Mouse (Mus musculus) splenic B cell, adult 2 months (primary cell): ENCODE results near the gene Prmt8.
A peak's percentile ranks its signal among the peaks of the same experiment; 100 is the strongest.

Experiments
- DNase-seq: peaks from one replicate; pipeline ENCODE4 v3.0.0-alpha.2; 2011; ENCODE audit warnings: low read depth, low spot score
- H3K27me3 ChIP-seq: 2 replicates; pipeline ENCODE4 v1.6.1; 2012; ENCODE audit warnings: mild to moderate bottlenecking, low read length, moderate library complexity, mixed read lengths; ENCODE audit not compliant: control insufficient read depth, poor library complexity, insufficient read depth, severe bottlenecking
- H3K36me3 ChIP-seq: 2 replicates; pipeline ENCODE4 v1.6.1; 2012; ENCODE audit warnings: mild to moderate bottlenecking, low read length, moderate library complexity, mixed read lengths; ENCODE audit not compliant: control insufficient read depth, poor library complexity, insufficient read depth, severe bottlenecking

The Prmt8 gene

DNA sequence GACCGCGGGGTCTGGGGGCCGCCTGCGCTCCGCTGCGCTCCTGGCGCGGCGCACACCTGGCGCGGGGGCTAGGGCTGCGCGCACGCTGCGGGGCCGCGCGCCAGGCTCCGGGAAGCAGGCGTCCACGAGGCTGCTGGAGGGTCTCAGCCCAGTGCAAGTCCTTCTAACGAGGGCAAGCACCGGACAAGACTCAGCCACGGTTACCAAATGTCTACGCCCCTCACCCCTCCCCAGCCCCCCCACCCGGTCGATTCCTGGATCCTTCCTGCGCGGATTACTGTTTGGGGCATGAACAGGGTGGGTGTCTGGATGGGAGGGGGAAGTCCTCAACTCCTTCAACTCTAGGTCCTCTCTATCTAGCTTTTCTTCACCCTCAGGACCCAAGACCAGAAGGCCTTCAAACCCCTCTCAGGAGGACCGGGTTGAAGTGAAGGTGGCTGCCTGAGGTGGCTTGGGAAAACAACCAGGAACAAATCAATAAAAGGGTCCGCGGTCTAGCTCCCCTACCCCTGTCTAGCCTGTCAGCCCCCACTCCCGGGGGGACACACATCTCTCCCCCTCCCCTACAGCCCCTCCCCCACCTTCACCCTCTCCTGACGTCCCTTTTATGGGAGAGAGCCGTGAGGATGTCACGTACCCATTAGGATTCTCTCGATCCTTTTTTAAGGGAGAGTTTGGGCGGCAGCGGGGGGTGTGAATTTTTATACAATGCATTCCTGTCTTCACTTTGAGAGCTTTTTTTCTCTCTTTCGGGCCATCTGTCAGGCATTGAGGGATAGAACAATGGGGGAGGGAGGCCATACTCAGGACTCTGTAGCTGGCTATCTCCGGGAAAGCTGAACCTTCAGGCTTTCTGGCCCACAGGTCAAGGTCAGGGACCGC, at the start of gene Prmt8:
Gene Prmt8 (minus strand): TSS at position 198 of the 882 bp plus-strand sequence.
- no peaks in the 10 kb centered on the region for H3K36me3 ChIP-seq
- no peaks in the 10 kb centered on the region; the same call in 1 of the 2 replicates for H3K27me3 ChIP-seq
- no peak for DNase-seq

DNA sequence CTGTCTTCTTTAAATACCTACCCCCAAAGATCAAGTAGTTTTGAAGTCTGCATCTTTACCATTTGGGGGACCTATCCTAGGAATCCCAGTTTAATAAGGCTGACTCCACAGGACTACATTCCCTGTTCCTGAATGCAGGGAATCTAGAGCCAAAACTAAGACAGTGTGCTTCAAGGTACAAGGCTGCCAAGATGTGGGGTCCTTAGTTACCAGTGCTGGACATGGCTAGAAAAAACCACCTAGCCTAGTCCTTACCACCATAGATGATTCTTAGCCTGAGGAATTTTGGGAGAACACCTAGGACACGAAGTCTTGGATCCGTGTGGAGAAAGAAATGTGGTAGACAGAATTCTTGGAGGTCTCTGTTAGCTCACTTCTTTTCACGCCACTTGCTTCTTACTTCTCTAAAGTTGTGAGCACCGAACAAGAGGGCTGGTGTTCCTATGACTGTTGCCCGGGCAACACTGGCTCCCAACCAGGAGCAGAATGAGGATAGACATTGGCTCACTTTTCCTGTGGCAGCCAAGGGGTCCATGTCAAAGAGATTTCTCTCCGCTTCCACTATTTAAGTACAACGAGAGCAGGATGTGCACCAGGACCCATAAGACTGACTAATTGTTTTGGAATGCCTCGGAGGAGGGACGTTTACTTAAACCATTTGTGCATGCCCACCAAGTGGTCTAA, 33.9 kb upstream of the Prmt8 start:
- Histone ChIP-seq H3K27me3 (no peaks in the 10 kb centered on the region), H3K36me3 (no peaks in the 10 kb centered on the region)
- no peak for DNase-seq

- DNase-seq: no peak
These were observed 32.9 kb upstream of the Prmt8 start for GRCm38 (mm10) chr6:127802211-127802610.

DNA sequence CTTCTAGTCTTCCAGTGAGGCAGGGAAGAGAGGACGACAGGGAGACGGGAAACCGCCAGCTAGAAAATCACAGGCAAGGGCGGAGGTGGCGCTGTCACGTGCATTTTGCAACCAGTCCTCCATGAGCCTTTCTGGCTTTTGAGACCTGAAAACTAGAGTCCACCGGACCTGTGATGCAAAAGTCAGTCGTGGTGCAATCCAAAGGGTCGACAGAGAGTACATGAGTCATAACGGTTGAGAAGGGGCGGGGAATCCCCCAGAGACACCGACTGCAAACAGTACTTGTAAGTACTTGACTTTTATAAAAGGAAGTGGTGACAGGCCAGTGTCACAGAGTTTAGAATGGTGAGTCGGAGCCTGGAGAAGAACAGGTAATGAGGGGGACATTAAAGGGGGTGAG, 20.8 kb upstream of the Prmt8 start:
- peak; percentile 4 for DNase-seq
- H3K36me3 ChIP-seq: no peaks in the 10 kb centered on the region
- H3K27me3 ChIP-seq: no peaks in the 10 kb centered on the region

More at GRCm38 (mm10) chr6:127802211-127802610, 32.9 kb upstream of the Prmt8 start:
- Histone ChIP-seq H3K27me3 (no peaks in the 10 kb centered on the region), H3K36me3 (no peaks in the 10 kb centered on the region)

DNA sequence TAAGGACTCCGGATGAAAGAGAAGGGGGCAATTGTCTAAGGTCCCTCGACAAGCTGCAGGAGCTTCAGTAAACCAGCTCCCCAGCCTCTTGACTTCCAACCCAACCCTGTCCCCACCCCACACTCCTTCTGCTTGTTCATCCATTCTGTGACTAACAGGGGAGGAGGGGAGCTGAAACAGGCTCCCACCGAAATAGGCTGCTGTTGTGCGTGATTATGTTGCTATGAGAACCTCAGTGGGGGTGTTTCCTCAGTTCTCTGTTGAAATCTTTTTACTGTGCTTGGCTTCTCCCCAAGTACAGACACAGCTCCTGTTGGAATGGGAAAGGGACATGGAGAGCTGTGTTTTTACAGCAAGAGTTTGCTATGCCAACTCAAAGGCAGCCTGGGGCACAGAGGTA, 1.5 kb upstream of the Prmt8 start:
- H3K27me3 ChIP-seq: no peaks in the 10 kb centered on the region; the same call in 1 of the 2 replicates
- H3K36me3 ChIP-seq: no peaks in the 10 kb centered on the region
- DNase-seq: no peak

GRCm38 (mm10) chr6:127768621-127769274, 524 bp downstream of the Prmt8 start:
- no peaks in the 10 kb centered on the region; the same call in 1 of the 2 replicates for H3K27me3 ChIP-seq
- no peak for DNase-seq
- H3K36me3 ChIP-seq: no peaks in the 10 kb centered on the region

- H3K36me3 ChIP-seq: no peaks in the 10 kb centered on the region
- no peaks in the 10 kb centered on the region; the same call in 1 of the 2 replicates for H3K27me3 ChIP-seq
- DNase-seq: peak; percentile 17
These were observed 1.4 kb downstream of the Prmt8 start for GRCm38 (mm10) chr6:127767706-127768493.

DNA sequence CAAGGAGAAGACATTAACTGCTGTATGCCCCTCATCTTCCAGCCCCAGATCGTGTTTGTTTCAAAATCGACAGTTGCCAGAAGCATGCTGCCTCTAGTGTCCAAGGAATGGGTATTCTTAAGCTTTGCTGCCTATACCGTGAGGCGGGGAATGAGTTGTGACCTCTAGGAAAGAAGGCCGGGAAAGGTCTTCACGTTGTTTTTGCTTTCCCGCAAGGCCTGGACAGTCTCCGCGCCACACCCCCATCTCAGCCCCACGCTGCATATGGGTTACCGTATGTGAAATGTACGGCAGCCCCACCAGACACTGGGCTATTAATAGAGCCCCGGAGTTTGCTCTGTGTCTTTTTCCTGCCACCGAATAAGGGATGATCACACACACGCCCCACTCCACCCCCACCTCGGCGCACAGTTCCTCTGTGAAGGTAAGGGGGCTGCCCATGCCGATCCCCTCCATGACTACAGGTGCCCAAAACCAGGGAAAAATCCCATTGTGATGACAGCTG, 2.0 kb downstream of the Prmt8 start:
- Histone ChIP-seq H3K36me3 (no peaks in the 10 kb centered on the region), H3K27me3 (no peaks in the 10 kb centered on the region; the same call in 1 of the 2 replicates)
- no peak for DNase-seq

DNA sequence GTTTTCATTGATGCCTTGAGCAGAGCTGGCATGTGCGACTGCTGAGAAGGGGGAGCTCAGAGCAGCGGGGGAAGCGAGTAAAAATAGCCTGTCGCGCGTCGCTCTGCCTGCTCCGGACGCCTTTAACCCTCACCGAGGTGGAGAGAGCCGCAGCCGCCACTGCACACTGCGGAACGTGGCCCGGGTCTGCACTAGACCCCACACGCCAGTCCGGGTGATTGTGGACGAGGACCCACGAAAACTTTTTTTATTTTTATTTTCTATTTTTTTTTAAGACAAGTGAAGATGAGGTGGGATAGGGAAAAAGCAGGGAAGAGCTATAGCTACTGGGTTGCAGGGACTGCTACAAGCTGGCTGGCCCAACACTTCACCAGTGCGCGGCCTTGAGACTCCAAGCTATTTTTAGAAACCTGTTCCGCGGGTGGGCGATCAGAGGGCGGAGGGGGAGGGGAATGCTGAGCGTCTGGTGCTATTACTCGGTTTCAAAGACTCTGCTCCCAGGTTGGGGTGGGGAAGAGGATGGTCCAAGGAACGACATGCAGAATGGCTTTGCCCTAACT, 2.6 kb downstream of the Prmt8 start:
- no peak for DNase-seq
- H3K27me3 ChIP-seq: no peaks in the 10 kb centered on the region; the same call in 1 of the 2 replicates
- no peaks in the 10 kb centered on the region for H3K36me3 ChIP-seq

DNA sequence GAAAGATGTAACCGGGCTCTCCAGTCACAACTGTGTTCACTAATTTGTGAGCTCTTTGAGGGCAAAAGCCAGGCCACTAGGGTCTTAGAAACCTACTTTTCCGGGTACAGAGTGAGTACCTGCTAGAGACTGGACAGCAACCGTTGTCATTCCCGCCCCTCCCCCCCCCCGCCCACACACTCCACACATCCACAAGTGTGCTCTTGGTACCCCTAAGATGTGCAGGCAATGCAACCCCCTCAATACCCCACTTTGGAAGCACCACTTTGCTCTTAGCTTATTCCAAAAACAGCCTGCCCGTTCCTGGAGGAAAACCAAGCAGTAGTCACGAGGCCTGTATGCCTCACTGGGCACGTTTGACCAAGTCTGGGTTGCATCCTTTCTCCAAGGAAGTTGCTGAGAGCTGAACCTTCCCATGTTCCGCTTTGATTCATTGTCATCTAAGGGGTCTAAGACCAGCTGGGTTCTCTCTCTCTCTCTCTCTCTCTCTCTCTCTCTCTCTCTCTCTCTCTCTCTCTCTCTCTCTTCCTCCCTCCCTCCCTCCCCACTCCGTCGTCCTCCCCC, 3.1 kb downstream of the Prmt8 start:
- H3K36me3 ChIP-seq: no peaks in the 10 kb centered on the region
- no peak for DNase-seq
- no peaks in the 10 kb centered on the region; the same call in 1 of the 2 replicates for H3K27me3 ChIP-seq

DNA sequence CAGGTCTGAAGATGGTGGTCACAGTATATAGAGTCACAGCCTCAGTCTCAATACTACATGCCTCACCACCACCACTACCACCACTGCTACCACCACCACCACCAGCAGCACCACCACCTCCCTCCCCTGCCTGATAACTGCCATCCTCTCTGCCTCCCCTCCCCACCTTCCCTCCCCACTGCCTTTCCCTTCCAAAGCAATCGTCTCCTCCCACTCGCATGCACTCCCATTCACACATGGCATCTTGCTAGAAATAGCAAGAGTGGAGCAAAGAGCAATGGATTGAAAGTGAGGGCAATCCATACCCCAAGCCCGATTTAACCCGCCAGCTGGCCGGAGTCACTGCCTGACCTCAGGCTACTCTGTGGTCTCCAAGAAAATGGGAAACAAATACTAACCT, 3.7 kb downstream of the Prmt8 start:
- Histone ChIP-seq H3K36me3 (no peaks in the 10 kb centered on the region), H3K27me3 (no peaks in the 10 kb centered on the region; the same call in 1 of the 2 replicates)
- no peak for DNase-seq

DNA sequence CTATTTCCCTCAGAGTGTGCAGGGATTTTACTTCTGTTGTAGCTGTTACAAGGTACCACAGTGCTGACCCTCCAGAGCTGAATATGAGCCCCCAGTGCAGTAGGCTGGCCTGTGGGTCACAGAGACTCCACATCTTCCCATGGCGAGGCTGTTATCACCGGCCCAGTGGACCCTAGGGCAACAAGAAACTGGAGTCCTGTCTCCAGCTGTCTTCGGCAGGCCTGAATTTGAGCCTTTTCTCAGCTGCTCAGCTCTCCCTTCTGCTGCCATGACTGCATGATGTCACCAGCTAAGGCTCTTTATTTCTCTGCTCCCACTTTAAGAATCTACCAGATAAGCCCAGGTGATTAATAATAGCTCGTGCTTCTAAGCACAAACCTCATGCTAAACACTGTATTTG, 11.0 kb downstream of the Prmt8 start:
- H3K36me3 ChIP-seq: no peaks in the 10 kb centered on the region
- DNase-seq: no peak
- no peaks in the 10 kb centered on the region for H3K27me3 ChIP-seq

DNA sequence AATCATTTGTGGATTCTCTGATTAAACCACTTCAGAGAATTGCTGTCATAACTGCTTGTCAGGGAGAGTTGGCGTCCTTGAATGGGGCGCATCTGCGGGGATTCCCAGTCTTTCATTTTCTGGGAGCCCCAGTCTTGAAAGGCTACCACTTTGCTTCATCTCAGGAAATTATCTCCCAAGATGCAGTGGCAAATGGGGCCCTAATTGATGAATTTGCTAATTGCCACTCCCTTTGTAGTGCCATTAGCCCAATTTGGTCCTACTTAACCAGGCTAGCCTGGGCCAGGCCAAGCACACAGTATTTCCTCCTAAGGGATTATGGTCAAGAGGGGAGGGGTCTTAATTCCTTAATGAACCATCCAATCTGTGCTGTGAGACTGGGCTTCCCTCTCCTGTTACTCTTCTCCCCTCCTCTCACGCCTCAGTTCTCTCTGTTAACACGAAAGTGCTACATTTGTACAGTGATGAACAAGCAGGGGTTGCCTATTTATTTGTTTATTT, 11.6 kb downstream of the Prmt8 start:
- Histone ChIP-seq H3K36me3 (no peaks in the 10 kb centered on the region), H3K27me3 (no peaks in the 10 kb centered on the region)

More for the DNA sequence above, 11.6 kb downstream of the Prmt8 start:
- no peak for DNase-seq
